Mouse (Mus musculus) heart, postnatal 0 days (tissue): Measurements from ENCODE around the gene Gins2.

Source experiments
- CTCF ChIP-seq: IDR thresholded peaks from 2 replicates; pipeline ENCODE4 v1.5.1; 2016; ENCODE audit warnings: antibody characterized with exemption, control low read depth, low read depth
- EP300 ChIP-seq: IDR thresholded peaks from 2 replicates; pipeline ENCODE4 v1.6.1; 2016; ENCODE audit warnings: antibody characterized with exemption, low read depth

- no peak for TF ChIP-seq EP300
- TF ChIP-seq CTCF = no peak
Observed at GRCm38 (mm10) chr8:120569123-120569522, 20.0 kb downstream of the Gins2 start.
